Mouse (Mus musculus) adrenal gland, postnatal 4 days (tissue): ENCODE results near the gene Gm10563. TPM values are rescaled to one million over a fixed set of nuclear protein-coding genes. Genes with fewer than 3 reads are reported as not detected.
A peak's percentile ranks its signal among the peaks of the same experiment; 100 is the strongest.
"Not testable (repeated sequence)": the region's sequence is repeated elsewhere in the genome, so short reads cannot be mapped to it uniquely, and the experiment has no call there.

Experiments used
- DNase-seq, 2 experiments: peaks; one replicate each; pipeline ENCODE4 v3.0.0; 2021 to 2022; ENCODE audit warnings: low spot score in 2 of 2, mixed read lengths in 2 of 2
- long read RNA-seq, 2 experiments: library from polyadenylated mRNA; stranded (forward); transcript quantifications; one replicate each; pipeline ENCODE4 v2.0.0; 2021
- total RNA-seq, 2 experiments: library from RNA; stranded (reverse); gene quantifications; 2 replicates each; pipeline ENCODE4 v1.2.3; 2021

Gm10563 gene
- not detected for total RNA-seq
- long read RNA-seq, experiment 1, partial matches to known transcripts = 0 of 3 reads
- long read RNA-seq, experiment 1, other reads (novel, unspliced or antisense) = 3 of 3 reads
- long read RNA-seq, experiment 2, partial matches to known transcripts = 0 of 13 reads
- long read RNA-seq, experiment 2, other reads (novel, unspliced or antisense) = 13 of 13 reads

DNA sequence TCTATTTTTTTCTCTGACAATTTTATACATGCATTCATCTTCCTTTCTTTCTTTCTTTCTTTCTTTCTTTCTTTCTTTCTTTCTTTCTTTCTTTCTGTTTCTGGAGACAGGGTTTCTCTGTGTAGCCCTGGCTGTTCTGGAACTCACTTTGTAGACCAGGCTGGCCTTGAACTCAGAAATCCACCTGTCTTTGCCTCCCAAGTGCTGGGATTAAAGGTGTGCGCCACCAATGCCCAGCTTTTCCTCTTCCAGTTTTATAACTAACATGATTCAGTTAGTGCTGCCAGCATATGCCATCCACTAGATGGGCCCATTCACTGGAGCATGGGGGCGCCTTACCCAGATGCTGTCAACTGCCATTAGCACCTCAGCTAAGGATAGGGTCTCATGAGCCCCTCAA lies at the start of gene Gm10563:
TSS of gene Gm10563 (minus strand) at position 101 of the 400 bp plus-strand sequence.
- not testable (repeated sequence) for DNase-seq

DNA sequence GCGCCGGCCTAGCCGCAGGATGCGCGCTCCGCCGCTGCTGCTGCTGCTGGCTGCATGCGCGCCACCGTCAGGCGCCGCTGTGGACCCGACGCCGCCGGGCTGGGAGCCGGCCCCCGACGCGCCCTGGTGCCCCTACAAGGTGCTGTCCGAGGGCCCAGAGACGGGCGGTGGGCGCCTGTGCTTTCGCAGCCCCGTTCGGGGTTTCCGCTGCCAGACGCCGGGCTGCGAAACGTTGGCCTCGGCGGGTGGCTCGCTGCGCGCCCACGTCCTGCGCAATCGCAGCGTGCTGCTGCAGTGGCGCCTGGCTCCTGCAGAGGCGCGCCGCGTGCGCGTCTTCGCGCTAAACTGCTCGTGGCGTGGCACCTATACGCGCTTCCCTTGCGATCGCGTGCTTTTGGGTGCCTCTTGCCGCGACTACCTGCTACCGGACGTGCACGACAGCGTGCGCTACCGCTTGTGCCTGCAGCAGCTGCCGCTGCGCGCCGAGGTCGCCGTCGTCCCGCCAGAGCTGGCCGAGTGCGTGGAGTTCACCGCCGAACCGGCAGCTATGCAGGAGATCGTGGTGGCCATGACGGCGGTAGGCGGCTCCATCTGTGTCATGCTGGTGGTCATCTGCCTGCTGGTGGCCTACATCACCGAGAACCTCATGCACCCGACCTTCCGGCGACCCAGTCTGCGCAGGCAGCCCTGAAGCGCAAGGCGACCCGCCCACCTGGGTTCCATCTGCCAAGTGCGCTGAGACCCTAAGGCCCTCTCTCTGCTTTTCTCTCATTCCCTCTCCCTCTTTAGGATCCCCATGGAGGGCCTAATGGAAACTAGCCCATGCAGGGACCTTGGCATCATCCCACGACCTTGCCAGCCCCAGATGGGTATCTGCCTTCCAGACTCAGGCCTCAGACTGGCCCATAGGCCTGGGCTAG lies 49.5 kb upstream of the Gm10563 start:
- peak; percentile 23 to 31 for DNase-seq

DNA sequence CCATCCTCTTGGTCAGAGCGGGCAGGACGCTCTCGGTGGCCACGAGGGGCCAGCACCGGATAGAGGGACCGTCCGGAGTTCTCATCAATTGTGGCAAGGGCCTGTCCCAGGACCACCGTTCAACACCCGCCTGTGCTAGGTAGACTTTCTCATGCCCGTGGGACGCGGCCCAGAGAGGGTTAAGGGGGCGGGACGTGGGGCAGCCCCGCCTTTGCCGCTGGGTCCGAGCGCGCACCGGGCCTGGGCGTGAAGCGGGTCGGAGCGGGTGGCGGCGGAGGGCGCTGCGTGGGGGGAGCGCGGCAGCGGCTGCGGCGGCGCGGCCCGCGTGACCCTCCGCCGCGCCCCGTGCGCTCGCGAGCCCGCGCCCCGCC lies 48.9 kb upstream of the Gm10563 start, which contains the start of gene Fndc10:
TSS of gene Fndc10 (plus strand) at position 232 of the 371 bp plus-strand sequence.
- peak; percentile 27 to 44 for DNase-seq

DNA sequence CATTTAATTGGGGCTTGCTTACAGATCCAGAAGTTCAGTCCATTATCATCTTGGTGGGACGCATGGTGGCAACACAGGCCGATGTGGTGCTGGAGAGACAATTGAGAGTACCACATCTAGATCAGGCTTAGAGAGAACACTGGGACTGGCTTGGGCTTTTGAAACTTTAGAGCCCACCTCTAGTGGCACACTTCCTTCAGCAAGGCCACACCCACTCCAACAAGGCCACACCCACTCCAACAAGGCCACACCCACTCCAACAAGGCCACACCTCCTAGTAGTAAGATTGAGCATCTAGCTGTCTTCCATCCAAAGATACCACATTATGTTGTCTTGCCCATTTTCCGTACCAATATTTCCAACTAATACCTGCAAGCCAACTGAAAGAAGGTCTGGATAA lies 47.2 kb upstream of the Gm10563 start:
- DNase-seq = no peak

DNA sequence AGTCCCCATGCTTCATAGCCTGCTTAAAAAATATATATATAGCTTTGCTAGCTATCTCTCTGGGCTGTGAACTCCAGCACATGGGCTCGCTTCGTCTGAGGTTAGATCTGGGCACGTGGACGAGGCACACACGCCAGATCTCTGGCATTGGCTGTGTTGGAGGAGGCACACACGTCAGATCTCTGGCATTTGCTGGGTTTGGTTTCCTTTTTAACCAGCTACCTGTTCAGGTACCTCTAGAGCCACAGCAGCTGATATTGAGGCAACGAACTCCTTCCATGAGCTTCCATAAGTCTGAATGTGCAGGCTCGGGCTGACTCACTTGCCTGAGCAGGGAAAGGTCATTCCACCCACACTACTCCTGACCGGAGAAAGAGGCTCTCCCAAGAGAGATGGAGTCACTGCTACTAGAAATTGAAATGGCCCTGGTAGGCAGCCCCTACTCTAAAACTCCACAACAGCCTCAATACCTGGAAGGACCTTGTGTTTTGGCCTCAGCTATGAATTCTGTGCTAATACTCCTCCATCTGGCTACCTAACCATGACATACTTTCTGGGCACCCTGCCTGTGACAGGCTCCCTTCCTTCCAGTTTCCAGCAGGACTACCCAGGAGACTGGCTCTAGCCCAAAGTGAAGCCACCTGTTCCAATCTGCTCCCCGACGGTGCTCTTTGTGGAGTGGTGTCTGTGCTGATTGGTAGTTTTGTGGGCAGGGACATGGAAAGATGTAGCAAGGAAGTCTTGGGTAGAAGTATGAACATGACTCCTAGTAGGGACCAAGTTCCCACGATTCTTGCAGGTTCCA lies 45.6 kb upstream of the Gm10563 start:
- DNase-seq = no peak

DNA sequence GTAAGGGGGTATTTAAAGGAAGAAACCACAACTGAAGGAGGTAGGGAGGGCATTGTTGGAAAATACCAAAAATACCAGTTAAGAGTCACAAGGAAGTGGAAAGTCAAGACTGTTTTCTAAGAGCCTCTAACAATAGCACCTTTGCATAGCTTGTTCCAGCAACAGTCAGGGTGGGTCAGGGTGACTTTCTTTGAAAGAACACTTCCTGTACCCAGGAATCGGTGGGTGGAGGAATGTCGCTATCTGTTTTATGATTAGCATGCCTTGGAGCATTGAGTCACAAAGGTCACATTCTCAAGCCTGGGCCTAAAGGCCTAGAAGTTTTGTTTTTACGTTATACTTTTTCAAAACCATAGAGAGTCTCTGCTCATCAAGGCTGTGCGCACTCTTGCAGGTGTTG lies 42.6 kb upstream of the Gm10563 start:
- not testable (repeated sequence) for DNase-seq

DNA sequence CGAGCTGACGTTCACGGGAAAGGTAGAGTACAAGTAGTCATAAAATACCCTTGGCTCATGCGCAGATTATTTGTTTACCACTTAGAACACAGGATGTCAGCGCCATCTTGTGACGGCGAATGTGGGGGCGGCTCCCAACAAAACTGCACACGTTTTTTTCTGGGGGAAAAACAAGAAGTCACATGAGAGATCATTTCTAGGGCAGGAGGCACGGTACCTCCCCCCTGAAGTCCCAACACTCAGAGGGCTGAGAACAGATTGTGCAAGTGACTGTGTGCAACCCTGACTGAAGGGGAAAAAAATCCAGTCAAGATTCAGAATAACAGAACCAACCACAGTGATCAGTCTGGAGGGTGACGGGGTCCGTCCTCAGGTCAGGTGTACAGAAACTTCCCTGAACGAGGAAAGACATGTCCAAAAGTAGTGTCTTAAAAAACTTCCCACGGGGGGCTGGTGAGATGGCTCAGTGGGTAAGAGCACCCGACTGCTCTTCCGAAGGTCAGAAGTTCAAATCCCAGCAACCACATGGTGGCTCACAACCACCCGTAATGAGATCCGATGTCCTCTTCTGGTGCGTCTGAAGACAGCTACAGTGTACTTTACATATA lies 38.6 kb upstream of the Gm10563 start:
- DNase-seq = not testable (repeated sequence)

DNA sequence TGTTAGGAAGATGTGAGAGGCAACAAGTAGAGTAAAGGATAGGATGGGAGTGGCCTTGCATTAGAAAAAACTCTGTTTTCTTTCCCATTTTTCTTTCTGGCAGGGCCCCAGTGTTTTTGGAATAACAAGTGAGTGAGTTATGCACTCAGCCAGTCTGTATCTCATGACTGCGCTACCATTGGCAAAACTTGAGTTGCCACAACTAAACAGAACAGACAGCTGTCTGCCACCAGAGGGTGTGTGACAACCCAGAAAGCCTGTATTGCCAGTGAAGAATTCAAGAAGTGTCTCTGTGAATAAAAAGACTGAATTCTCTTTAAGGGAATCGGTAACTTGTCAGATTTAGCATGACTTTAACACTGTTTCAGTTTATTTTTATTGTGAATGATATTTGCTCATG lies 30.8 kb upstream of the Gm10563 start:
- DNase-seq = peak in 1 of 2 experiments; percentile 1

DNA sequence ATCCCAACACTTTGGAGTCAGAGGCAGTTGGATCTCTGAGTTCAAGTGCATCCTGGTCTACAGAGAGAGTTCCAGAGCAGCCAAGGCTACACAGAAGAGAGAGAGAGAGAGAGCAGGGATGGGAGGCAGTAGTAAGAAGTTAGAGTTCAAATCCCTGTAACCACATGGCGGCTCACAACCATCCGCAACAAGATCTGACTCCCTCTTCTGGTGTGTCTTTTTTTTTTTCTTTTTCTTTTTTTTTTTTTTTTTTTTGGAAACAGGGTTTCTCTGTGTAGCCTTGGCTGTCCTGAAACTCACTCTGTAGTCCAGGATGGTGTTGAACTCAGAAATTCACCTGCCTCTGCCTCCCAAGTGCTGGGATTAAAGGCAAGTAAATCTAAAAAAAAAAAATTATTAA lies 26.9 kb upstream of the Gm10563 start:
- DNase-seq = no peak

DNA sequence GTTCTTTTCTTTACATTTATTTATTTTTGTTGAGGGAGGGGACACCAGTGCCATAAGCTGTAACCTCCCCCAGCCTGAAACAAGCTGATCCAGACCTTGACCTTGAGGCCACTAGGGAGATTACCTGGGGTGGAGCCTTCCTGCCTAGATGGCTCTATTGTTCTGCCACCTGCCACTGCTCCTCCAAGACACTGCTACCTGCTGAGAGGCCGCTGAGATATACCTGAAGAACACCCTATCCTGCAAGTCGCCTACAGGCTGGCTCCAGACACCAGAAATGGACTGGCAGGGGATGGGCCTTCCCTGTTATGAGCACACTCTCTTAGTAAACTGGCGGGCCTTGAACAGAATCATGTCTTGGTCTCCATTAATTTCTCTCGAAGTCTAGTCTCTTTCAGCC lies 25.0 kb upstream of the Gm10563 start:
- DNase-seq = peak in 1 of 2 experiments; percentile 1

DNA sequence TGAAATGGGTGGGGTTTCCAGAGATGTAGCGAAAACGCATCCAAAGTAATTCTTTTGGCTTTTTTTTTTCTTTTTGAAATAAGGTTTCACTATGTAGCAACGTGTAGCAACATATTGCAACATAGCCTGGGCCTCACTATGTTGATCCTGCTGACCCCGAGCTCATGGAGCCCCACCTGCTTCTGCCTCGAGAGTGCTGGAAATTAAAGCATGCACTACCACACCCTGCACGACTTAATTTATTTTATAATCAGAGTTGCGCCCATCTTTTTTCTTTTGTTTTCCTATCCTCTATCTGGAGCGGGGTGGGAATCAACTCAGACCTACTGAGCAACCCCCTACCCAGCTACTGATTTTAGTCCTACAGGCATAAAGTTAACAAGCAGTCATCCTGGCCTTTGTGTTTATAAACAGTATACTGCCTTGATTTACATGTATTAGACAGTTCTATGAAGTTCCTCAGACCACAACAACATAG lies 24.4 kb upstream of the Gm10563 start:
- no peak for DNase-seq

DNA sequence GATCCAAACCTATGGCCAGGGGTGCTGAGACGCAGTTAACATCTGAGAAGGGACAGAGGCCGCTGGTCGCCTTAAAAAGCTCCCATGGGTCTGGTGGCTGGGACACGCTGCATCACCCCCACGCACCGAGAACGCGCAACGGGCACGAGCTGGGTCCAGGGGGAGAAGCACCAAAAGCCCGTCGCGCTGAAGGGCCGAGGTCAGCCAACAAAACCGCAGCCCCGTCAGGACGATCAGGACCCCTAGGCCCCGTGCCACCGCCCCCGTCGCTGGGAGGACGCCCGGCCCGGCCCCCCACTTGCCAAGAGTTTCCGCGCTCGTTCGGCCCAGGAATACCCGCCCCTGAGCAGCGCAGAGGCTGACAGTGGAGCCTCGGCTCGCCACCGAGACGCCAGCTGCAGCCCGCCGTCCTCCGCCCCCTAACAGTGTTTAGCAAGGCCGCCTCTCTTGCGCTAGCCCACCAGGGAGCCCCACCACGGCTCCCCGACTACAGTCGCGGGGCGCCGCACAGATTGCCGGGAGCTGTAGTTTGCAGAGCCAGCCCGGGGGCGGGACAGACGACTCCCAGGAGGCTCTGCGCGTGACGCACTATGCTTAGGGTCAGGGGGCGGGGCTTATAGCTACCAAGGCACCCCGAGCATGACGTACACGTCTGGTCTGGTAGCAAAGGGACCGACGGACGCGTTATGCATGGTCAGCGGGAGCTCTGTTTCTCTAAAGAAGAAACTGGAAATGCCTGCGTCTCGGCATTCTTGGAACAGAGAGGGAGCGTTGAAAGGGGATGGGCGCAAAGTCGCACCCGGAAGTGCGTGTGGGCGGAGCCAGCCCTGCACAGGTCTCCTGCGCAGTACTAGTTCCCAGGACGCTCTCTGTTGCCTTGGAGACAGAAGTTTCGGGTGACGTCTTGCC lies 23.7 kb upstream of the Gm10563 start, which contains the start of gene Mib2:
TSS of gene Mib2 (minus strand) at position 510 of the 909 bp plus-strand sequence.
- peak; percentile 75 to 95 for DNase-seq

DNA sequence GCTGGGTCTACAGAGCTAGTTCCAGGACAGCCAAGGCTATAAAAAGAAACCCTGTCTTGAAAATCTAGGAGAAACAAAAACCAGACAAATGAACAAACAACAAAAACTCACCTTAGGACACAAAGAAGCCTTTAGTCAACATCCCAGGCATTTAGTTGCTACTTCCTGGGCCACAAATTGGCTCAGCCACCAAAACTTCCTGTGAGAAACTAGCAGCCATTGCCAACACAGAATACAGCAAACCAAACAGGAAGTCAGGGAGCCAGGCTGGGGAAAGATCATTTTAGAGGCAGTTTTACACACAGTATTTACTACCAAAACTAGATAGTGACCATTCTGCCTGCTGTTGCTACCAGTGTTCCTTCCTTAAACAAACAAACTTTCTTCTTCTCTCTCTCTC lies 21.7 kb upstream of the Gm10563 start:
- DNase-seq = no peak

DNA sequence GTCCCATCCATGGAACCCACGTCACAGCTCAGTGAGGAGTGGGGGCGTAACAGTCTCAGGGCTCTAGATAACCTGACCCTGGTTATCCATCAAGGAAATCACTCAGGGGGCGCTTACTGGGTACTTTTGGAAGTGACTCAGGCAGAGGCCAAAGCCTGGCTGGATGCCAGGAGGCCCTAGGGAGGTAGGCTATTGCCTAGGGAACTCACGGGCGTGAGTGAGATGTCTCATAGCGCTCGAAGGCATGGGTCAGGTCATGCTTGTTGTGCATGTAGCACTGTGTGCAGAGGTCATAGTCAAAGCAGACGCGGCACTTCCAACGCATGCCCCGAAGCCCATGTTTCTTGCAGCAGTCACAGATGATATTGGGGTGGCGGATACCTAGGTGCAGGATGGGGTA lies 15.4 kb upstream of the Gm10563 start:
- no peak for DNase-seq

DNA sequence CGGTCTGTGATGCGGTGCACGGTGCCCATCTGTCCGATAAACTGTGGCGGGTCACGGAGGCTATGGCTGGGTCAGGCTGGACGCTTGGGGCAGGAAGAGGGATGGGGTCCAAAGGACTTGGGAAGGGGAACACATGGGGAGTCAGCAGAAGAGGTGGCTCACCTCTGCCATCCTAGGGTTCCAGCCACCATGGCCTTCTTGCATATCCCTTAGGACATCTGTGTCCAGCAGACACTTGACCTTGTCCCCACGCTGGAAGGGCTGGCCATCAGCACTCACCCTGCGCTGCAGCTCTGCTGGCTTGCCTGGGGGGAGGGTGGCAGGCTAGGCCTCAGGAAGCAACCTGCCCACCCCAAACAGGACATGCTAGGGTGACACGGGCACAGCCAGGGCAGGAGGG lies 13.8 kb upstream of the Gm10563 start:
- DNase-seq = no peak

DNA sequence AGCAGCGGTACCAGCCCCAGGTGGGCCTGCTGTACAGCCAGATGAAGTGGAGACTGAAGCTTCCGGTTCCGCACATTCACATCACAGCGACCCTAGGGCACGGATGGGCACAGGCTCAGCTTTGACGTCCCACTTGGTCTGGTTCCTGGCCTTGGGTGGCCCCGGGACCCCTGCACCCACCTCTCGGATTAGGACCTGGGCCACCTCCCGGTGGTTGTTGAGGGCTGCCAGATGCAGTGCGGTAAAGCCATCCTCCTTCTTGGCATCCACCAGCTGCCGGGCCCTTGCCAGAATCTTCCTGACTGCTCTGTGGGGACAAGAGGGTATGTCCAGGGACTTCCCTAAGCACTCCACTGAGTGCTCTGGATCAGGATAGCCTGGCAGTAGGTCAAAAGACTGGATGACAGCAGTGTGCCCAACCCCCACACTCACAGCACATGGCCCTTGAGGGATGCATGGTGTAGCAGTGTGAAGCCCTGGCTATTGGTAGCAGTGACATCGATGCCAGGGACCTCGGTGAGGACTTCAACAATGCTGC lies 11.1 kb upstream of the Gm10563 start:
- DNase-seq = no peak

DNA sequence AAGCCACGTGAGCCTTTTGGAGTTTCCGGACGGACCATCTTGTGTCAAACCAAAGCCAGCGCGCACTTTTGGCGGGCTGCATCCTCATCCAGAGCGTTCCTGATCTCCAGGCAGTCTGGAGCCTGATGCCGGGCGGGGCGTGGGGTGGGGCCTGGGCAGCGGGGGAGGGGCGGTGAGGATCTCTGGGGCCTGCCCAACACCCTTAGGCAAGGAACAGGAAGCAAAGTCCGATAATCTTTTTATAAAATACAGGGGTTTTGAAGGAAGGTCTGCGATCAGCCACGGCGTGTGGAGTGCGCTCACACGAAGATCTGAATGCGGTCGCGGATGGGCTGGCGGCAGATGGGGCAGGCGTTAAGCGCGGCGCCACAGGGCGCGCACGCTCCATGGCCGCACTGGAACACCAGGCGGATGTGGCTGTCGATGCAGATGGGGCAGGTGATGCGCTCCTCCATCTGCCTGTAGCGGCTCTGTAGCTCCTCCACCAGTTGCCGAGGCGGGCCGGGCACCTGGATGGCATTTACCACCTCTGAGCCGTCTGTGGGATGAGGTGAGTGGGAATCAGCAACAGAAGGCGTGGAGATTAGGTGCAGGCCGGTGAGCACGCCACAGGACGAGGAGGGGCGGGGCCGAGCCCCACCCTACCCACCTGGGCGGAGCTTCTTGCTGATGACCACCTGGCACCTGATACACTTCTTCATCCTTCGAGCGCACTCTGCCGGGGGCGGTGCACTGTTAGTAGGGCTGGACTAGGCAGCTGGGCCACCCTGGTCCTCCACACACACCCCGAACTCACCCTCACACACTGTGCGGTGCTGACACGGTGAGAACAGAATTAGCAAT lies 9.5 kb upstream of the Gm10563 start:
- DNase-seq = no peak

DNA sequence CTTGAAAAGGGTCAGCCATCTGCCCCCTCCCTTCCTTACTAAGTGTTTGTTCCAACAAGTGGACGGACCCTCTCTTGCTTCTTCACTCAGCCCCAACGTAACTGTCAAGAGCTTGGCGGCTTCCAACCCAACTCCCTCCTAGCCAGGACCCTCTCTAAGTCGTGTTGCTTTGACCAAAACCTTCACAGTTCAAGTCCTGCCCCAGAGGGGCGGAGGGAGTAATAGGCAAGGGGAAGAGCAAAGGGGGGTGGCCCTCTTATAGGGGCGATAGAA lies 8.9 kb upstream of the Gm10563 start:
- no peak for DNase-seq
